Mouse (Mus musculus) B cell, adult (primary cell): ENCODE results near the gene Hyal3. TPM values are rescaled to one million over a fixed set of nuclear protein-coding genes. Genes with fewer than 3 reads are reported as not detected.

Experiments used
- total RNA-seq: library from RNA; stranded (reverse); gene quantifications from 4 replicates; pipeline ENCODE4 v1.2.4, GENCODE M21; 2023; ENCODE audit not compliant: inconsistent age

Gene Hyal3
- total RNA-seq: 1.4 to 2.6 TPM (median 1.8 TPM) in 4 replicates

GRCm38 (mm10) chr9:107580501-107581317, at the start of gene Hyal3:
Gene Hyal3 (plus strand): TSS chr9:107580818.

DNA sequence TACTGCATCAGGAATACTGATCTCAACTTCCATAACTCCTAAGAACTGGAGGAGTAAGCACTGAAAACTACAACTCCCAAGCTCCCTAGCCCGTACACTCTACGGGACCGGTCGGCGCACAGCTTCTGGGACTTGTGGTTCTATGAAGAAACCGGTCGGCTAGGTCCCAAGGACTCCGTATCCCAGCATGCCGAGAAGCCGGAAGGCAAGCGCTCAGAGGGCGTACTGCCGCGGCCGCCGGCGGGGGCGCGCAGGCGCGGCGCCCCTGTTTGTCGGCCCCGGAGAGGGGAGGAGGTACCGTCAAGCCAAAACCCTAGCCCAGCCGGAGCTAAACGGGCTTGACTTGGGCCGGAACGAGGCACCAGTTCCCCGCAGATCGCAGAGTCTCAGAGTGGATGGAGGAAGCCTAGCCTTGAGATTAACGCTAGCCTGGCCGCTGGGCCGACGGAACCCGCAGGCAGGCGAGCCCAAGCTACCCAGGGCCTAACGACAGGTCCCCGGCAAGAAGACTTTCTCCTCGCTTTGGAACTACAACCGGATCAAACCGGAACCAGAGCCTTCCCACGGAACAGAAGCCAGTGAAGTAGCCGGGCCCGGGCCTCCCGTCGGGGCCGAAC, 46.7 kb upstream of the Hyal3 start, which contains the start of gene Tmem115:
TSS of gene Tmem115 (plus strand) at position 155 of the 617 bp plus-strand sequence.

GRCm38 (mm10) chr9:107541474-107542351, 38.9 kb upstream of the Hyal3 start, which contains the start of the genes Cyb561d2 and Nprl2:
Gene Cyb561d2 (minus strand): TSS chr9:107542193.
Gene Nprl2 (plus strand): TSS chr9:107542226.

DNA sequence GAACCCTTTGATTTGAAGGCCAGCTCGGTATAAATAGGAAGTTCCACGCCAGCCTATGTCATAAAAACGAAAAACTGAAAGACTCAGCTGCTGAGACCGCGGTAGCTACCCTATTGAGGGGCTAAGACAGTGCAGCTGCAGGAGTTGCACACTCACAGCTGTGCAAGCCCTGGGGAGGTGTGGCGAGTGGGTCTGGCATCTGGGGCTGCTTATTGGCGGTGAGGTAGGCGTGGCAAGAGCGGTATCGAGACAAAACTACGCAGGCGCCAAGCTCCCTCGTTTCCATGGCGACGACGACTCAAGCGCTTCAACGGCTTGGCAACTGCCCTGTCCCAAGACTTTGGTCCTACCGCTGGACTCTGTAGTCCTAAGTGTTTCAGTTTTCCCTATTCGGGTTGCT, 33.6 kb upstream of the Hyal3 start, which contains the start of gene Zmynd10:
TSS of gene Zmynd10 (plus strand) at position 273 of the 400 bp plus-strand sequence.

GRCm38 (mm10) chr9:107551117-107551889, 29.3 kb upstream of the Hyal3 start, which contains the start of gene Rassf1:
Gene Rassf1 (plus strand): TSS chr9:107551555.

DNA sequence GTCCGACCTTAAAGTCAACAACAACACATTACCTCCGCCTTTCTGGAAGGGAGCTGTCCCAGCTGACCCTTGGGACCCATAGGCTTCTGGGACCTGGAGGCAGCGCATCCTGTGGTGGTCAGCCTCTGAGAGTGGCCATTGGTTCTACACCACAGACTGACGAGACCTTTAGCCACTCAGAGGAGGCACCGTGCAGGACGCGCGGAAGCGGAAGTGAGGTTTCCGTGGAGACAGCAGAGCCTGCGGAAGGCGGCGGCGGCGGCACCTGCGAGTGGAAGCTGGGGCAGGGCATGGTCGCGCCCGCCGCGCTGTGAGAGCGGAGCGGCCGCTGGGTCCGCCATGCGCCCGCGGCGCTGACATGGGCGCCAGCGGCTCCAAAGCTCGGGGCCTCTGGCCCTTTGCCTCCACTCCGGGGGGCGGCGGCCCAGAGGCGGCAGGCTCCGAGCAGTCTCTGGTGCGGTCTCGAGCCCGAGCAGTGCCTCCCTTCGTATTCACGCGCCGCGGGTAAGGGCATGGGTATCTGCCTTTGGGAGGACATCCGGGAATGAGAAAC, 17.5 kb upstream of the Hyal3 start, which contains the start of gene Tusc2:
TSS of gene Tusc2 (plus strand) at position 227 of the 553 bp plus-strand sequence.

GRCm38 (mm10) chr9:107567702-107568319, 12.8 kb upstream of the Hyal3 start, which contains the start of gene Hyal2:
Gene Hyal2 (plus strand): TSS chr9:107567945.

DNA sequence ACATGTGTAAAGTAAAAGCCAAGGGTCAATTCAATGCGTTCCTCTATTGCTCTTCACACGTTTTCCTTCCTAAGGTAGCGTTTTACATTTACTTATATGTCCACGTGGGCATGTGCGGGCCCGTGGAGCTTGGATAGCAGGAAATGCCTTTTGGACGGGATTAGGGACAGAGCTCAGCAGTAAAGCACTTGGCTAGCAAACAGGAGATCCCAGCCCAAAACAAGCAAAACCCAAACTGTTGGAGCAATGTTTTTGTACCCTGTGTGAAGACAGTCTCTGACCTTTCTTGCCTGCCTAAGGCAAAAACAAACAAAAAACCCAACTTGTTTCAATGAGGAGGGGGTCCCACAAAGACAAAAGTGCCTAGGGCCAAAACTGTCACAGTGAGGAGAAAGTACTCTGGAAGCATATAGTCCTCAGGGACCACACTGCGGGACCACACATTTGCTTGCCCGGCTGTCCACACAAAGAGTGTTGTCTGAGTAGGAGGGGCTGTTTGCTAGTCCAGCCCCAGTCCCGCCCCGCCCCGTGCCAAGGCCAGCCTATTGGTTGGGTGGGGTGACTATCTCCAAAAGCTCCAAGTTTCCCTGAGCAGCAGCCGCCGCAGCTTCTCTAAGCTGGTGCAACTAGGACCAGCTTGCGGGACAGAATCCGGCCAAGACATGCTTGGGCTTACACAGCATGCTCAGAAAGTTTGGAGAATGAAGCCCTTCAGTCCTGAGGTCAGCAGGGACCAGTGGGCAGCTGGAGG, 4.1 kb upstream of the Hyal3 start, which contains the start of gene Hyal1:
TSS of gene Hyal1 (plus strand) at position 571 of the 751 bp plus-strand sequence.

GRCm38 (mm10) chr9:107578587-107578986, 2.0 kb upstream of the Hyal3 start, which contains the start of gene Naa80:
Gene Naa80 (plus strand): TSS chr9:107578887.

DNA sequence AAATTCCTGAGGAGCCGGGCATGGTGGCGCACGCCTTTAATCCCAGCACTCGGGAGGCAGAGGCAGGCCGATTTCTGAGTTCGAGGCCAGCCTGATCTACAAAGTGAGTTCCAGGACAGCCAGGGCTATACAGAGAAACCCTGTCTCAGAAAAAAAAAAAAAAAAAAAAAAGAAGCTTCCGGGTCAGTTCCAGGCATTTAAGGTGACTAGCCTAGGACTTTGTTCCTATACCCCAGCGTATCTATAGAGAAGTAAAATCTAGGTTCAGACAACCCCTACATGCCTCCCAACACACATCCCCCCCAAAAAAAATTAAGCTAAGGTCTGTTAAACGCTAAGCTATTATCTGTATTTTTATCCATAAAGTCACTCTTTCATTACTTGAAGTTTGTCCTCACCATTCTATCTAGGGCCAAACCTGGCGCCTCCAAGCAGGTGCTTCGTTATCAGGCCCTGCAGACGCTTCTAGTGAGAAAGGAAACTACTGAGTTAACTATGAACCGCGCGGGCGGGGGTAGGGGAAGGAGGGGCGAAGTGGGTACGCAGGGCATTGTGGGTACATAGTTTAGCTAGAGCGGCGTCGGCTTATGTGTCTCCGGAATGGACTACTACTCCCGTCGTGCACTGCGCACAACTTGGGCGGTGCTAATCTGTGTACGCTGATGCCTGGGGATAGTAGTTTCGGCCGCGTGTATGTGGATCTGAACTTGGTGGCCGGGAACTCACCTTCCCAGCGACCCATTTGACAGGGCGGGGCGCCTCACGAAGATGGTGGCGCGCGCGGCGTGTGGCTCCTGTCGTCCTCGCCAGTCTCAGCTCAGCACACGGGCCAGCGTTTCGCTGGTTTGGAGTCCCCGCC, 6.6 kb downstream of the Hyal3 start, which contains the start of gene Ifrd2:
TSS of gene Ifrd2 (plus strand) at position 669 of the 859 bp plus-strand sequence.

GRCm38 (mm10) chr9:107608741-107609432, 28.3 kb downstream of the Hyal3 start, which contains the start of gene Sema3b:
Gene Sema3b (minus strand): TSS chr9:107609229.

GRCm38 (mm10) chr9:107635279-107636028, 54.8 kb downstream of the Hyal3 start, which contains the start of gene Gnai2:
Gene Gnai2 (minus strand): TSS chr9:107635367.

Other genes with a start within 250 kb of the Hyal3 start
- gene Hemk1, start 242.5 kb upstream of the Hyal3 start, total RNA-seq: 10.3 to 13.4 TPM (median 11.9 TPM) in 4 replicates
- gene 6430571L13Rik, start 240.2 kb upstream of the Hyal3 start, total RNA-seq: 0.26 to 2.1 TPM (median 1.0 TPM) in 4 replicates
- 0.48 to 2.7 TPM (median 0.81 TPM) in 4 replicates for gene Cacna2d2, start 181.2 kb upstream of the Hyal3 start, total RNA-seq
- gene Tmem115, start 46.9 kb upstream of the Hyal3 start, total RNA-seq: 22.8 to 26.5 TPM (median 26.1 TPM) in 4 replicates
- 13.7 to 16.6 TPM (median 14.5 TPM) in 4 replicates for gene Cyb561d2, start 38.6 kb upstream of the Hyal3 start, total RNA-seq
- gene Nprl2, start 38.6 kb upstream of the Hyal3 start, total RNA-seq: 23.5 to 29.7 TPM (median 25.9 TPM) in 4 replicates
- 0.54 to 1.1 TPM in 2 of 4 replicates, not detected in the others for gene Zmynd10, start 33.5 kb upstream of the Hyal3 start, total RNA-seq
- 62.1 to 68.3 TPM (median 65.1 TPM) in 4 replicates for gene Rassf1, start 29.3 kb upstream of the Hyal3 start, total RNA-seq
- 22.7 to 26.0 TPM (median 23.6 TPM) in 4 replicates for gene Tusc2, start 17.6 kb upstream of the Hyal3 start, total RNA-seq
- 2.3 to 8.2 TPM (median 3.1 TPM) in 4 replicates for gene Hyal2, start 12.9 kb upstream of the Hyal3 start, total RNA-seq
- gene Hyal1, start 3.9 kb upstream of the Hyal3 start, total RNA-seq: 2.9 to 5.6 TPM (median 4.3 TPM) in 4 replicates
- 9.9 to 12.6 TPM (median 10.4 TPM) in 4 replicates for gene Naa80, start 1.9 kb upstream of the Hyal3 start, total RNA-seq
- 24.5 to 28.9 TPM (median 26.8 TPM) in 4 replicates for gene Ifrd2, start 6.8 kb downstream of the Hyal3 start, total RNA-seq
- 0.64 to 2.6 TPM (median 1.4 TPM) in 4 replicates for gene Sema3b, start 28.4 kb downstream of the Hyal3 start, total RNA-seq
- gene Gnai2, start 54.5 kb downstream of the Hyal3 start, total RNA-seq: 627 to 662 TPM (median 650 TPM) in 4 replicates
- gene Slc38a3, start 88.7 kb downstream of the Hyal3 start, total RNA-seq: not detected in 4 replicates
- 0.51 to 3.0 TPM (median 1.1 TPM) in 3 of 4 replicates, not detected in the other for gene Gnat1, start 98.9 kb downstream of the Hyal3 start, total RNA-seq
- 1.2 TPM in 1 of 4 replicates, not detected in the others for gene Sema3f, start 129.7 kb downstream of the Hyal3 start, total RNA-seq
- gene Rbm5, start 190.2 kb downstream of the Hyal3 start, total RNA-seq: 286 to 321 TPM (median 308 TPM) in 4 replicates